Mouse (Mus musculus) left cerebral cortex, postnatal 14 days (tissue): ENCODE results near the gene Gm5447. TPM values are rescaled to one million over a fixed set of nuclear protein-coding genes. Genes with fewer than 3 reads are reported as not detected.

Experiments
- DNase-seq, 2 experiments: peaks; one replicate each; pipeline ENCODE4 v3.0.0; 2021 to 2022; ENCODE audit warnings: low spot score in 2 of 2, mixed read lengths in 1 of 2
- intact Hi-C: fragments of 180-260 bp; cut with DNase I; formaldehyde crosslinking; loops from one replicate; pipeline ENCODE4 v1.15.1; 2025
- total RNA-seq, 2 experiments: library from RNA; stranded (reverse); gene quantifications; 2 replicates each; pipeline ENCODE4 v1.2.3; 2021

Gm5447 gene
- total RNA-seq, 2 experiments from 2014 or later = 0.20 TPM; not detected in 1

- DNase-seq = no peak
- intact Hi-C loops = loop anchor here (5.0 kb wide), 1 partner anchor 632 kb away; no protein-coding TSS in a partner anchor
Measured at GRCm38 (mm10) chr13:30985275-30985597, 11.2 kb downstream of the Gm5447 start.

DNA sequence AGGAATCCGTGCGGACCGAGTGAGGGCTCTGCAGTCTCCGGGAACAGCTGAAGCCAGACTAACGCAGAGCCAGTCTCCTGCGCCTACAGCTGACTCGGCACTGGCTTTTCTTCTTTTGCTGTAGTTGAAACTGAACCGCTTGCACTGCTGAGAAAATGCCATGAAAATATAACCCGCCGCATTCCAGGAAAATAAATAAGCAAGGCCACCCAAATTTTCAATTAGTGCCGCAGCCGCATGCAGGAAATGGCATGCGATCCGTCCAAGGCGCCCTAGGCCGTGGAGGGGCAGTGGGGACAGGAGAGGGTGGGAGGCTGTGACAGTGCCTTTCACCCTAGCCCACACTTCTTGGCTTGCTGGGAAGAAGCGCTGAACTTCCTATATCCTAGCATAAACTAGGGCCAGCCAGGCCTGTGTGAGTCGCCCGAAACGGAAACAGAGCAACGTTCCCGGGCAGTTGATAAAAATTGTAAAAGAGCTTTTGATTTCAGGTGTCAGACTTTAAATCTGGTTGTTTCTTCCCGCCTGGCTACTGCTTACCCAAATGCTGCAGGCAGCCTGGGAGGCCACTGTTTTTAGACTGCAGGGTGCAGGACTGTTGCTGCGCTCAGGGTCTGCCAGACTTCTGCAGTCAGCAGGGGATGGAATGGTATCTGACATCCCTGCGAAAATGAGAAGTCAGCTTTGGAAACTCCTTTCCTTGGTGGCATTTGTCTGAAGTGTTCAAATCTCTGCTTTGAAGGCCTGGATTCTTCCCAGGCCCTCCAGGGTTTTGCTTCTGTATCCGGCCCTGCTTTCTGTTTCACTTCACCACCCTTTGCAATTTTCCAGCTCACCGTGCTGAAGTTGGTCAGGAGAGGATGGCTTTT, 11.8 kb downstream of the Gm5447 start:
- intact Hi-C loops = loop anchor here (5.0 kb wide), 1 partner anchor 631 kb away; no protein-coding TSS in a partner anchor
- DNase-seq = peak; percentile 34 to 50

DNA sequence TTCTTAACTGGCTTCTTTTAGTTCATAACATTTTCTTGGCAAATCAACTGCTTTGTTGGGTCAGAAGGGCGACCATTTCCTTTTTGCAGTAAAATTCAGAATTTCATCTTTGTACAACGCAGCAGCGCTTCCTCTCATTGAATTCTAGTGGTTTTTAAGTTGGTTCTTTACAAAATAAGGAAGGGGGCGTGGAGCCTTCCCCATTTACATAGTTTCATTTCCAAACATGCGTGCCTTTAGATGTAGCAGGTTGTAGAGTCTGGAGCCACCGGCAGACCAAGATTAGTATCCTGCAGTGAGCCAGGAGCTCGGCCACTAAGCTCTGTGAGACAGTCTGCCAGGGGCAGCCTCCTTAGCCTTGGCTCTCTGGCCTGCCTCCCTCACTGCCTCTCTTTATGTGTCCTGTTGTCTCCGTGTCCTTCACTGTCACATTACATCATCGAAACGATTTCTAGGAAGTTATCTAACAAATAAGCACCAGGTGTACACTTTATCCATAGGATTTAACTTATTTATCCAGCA, 13.0 kb downstream of the Gm5447 start:
- no peak for DNase-seq
- intact Hi-C loops = loop anchor here (5.0 kb wide), 1 partner anchor 630 kb away; no protein-coding TSS in a partner anchor

DNA sequence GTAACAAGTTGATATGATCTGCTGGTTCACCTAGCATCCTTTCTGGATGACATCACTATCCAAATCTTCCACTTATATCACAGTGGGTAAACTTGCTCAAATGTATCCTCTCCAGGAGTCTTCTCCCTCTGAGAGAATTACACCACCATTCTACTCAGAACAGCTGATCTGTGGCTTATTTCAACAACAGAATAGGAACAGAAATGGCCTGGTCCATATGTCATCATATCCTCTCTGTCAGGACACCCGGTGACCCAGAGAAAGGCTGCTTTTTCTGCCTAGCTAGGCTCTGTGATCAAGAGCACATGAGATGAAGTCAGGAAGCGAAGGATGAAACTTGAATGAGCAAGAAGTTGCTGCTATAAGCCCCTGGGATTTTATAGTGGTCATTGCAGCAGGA, 13.7 kb downstream of the Gm5447 start:
- DNase-seq = no peak
- intact Hi-C loops = loop anchor here (5.0 kb wide), 1 partner anchor 630 kb away; no protein-coding TSS in a partner anchor

DNA sequence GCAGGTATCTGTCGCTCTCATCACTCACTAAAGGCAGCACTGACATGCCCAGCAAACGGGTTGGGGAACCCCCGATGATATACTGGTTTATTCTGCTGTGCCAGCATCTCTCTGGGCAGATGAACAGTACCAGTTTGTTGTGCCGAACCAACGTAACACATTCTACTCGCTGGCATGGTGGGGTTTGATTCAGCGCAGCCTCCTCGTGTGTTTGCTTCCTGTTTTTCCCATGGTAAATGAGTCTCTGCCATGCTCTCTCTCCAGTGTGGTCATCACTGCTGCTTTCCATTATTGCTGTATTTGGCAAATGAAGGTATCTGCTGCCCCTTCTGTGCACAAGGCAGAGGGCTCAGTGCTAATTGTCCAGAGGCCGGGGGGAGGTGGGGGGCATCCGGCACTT, 15.7 kb downstream of the Gm5447 start:
- intact Hi-C loops = loop anchor here (5.0 kb wide), 1 partner anchor 628 kb away; no protein-coding TSS in a partner anchor
- DNase-seq = no peak

- intact Hi-C loops = no loop called here
- no peak for DNase-seq
Measured at GRCm38 (mm10) chr13:30990233-30990632, 16.2 kb downstream of the Gm5447 start.

DNA sequence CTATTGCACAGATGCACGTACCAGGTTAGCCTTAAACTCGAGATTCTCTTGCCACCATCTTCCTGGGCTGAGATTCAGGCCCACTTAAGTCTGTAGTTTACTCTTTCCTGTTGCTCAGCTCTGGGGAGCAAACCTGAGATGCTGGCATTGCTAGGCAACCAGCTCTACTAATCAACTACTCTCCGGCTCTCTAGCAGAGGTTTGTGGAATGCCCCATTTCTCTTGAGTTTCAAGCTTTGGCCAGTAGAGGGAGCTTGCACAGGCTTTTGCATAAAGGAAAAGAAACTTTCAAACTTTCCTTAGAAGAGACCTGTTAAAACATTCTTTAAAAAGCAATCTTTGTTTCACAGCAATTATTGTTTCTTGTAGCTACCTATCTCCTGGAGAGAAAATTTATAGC, 19.8 kb downstream of the Gm5447 start:
- peak; percentile 81 to 84 for DNase-seq
- intact Hi-C loops = no loop called here

DNA sequence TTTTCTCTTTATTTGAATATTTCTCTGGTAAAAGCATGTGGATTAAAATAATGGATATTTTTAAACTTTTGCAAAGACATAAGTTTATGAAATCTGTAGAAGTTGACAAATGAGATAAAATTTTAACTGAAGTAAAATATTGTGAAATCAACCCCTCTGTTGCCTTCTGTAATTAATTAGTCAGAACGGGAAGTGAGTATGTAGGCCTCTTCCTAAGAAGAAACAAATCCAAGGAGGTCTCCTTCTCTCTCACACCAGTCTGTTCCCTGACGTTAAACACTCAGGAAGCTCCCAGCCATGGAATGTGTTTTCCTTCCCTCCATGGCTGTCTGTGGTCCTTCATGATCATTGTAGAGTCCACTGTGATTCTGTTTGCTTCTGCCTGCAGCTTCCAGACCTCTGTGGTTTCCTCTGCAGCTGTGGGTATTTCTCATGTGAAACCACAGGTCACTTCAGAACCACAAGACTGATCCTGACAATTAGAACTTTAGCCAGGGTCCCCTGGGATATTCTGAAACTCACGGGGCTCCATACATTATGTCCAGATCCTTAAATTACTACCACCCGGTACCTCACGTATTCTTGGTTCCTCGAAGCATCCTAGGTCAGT, 20.4 kb downstream of the Gm5447 start:
- no peak for DNase-seq
- intact Hi-C loops = no loop called here

GRCm38 (mm10) chr13:30997526-30998253, 23.7 kb downstream of the Gm5447 start:
- peak in 1 of 2 experiments; percentile 8 for DNase-seq
- intact Hi-C loops = no loop called here

DNA sequence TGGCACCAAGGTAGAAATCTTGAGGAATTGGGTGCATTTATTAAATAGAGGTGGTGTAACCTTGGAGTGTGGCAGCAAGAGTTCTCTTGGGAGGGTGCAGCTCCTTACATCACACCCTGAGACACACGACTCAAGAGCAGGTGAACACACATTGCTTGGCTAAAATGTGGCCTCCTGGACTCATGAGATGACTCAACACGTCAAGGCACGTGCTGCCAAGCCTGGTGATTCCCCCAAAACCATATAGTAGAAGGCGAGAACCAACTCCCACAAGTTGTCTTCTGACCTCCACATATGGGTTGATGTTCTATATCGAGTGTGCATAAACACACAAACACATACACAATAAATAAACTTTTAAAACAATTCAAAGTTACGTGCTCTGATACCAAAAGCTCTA, 25.8 kb downstream of the Gm5447 start:
- DNase-seq = no peak
- intact Hi-C loops = no loop called here

- DNase-seq = no peak
- intact Hi-C loops = no loop called here
Measured at GRCm38 (mm10) chr13:31004458-31004857, 30.5 kb downstream of the Gm5447 start.

DNA sequence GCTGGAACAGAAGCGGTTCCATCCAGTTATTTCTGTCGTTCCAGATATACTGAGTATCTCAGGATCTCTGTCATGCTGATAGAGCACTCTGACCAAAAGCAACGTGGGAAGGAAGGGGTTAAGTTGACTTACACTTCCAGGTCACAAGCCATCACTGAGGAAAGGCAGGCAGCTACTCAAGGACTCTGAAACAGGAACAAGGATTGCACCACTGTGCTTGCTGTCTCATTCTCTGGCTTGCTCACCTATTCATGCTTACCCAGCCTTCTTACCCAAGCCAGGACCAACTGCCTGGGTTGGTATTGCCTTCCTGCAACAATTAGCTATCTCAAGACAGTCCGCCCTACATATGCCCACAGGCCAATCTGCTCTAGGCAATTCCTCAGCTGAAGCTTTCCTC, 31.0 kb downstream of the Gm5447 start:
- intact Hi-C loops = no loop called here
- DNase-seq = no peak

- intact Hi-C loops = no loop called here
- DNase-seq = no peak
Measured at GRCm38 (mm10) chr13:31017545-31017944, 43.5 kb downstream of the Gm5447 start.

GRCm38 (mm10) chr13:31021514-31021913, 47.5 kb downstream of the Gm5447 start:
- DNase-seq = no peak
- intact Hi-C loops = no loop called here

DNA sequence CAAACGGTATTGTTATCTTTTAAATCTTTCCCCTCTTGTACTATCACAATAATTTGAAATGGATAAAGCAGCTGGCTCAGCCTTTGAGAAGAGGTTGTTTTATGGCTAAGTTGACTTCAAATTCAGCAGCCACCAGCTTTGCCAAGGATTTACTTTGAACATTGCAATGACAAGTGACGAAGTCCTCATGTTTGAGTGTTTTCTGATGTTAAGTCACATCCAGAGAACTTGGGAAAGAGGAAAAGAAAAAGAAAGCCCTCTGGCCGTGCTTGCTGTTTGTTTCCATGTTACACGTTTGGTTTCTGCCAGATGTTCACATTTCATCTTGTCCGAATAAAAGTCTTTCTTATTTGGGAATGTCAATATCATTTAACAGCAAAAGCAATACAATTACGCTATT, 47.9 kb downstream of the Gm5447 start:
- intact Hi-C loops = no loop called here
- DNase-seq = no peak

DNA sequence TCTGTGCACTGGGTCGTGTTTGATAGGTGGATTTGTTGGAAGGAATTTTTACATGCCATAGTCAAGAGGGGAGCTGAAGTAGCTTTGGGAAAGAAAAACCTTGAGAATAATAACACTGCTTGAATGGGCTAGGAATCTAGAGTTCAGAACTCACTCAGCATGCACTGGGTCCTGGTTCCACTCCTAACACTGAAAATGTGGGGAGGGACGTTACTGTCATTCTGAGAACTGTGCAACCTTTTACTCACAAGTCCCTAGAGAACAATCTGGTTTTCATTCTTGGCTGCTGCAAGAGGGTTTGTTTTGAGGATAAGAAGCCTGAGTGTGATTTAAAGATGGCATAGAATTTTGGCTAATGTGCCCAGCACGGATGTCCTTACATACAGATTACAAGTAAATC, 49.7 kb downstream of the Gm5447 start:
- DNase-seq = no peak

More for the DNA sequence above, 49.7 kb downstream of the Gm5447 start:
- intact Hi-C loops = no loop called here
